Mouse (Mus musculus) intestine, embryonic 14.5 days (tissue): ENCODE measurements around the gene Gpr137b. TPM values are rescaled to one million over a fixed set of nuclear protein-coding genes. Genes with fewer than 3 reads are reported as not detected.
"Not testable (repeated sequence)": the region's sequence is repeated elsewhere in the genome, so short reads cannot be mapped to it uniquely, and the experiment has no call there.

Experiments
- ATAC-seq: fragments of 200-750 bp; cut with Nextera tagmentation; replicated peaks from 2 replicates; pipeline ENCODE4 v1.8.0; 2017; ENCODE audit warnings: low read depth, moderate number of reproducible peaks, moderate TSS enrichment, moderate library complexity; ENCODE audit not compliant: low FRiP score, low TSS enrichment
- DNase-seq: peaks from one replicate; pipeline ENCODE4 v3.0.0-alpha.2; 2018; ENCODE audit warnings: low spot score
- H3K27ac ChIP-seq: fragments of 300-500 bp; sonication (generic); 2 replicates; pipeline ENCODE4 v1.5.1; 2014; ENCODE audit warnings: low read depth, mild to moderate bottlenecking, control low read depth
- H3K27me3 ChIP-seq: fragments of 300-500 bp; sonication (generic); replicated peaks from 2 replicates; pipeline ENCODE4 v1.6.1; 2014; ENCODE audit warnings: low read length, control low read depth; ENCODE audit not compliant: control insufficient read depth, insufficient read depth
- H3K36me3 ChIP-seq: fragments of 300-500 bp; sonication (generic); 2 replicates; pipeline ENCODE4 v1.6.1; 2014; ENCODE audit warnings: low read length, control low read depth; ENCODE audit not compliant: control insufficient read depth, insufficient read depth
- H3K4me1 ChIP-seq: fragments of 300-500 bp; sonication (generic); replicated peaks from 2 replicates; pipeline ENCODE4 v1.6.1; 2014; ENCODE audit warnings: low read length, control low read depth, mixed read lengths; ENCODE audit not compliant: control insufficient read depth, insufficient read depth
- H3K4me2 ChIP-seq: fragments of 300-500 bp; sonication (generic); 2 replicates; pipeline ENCODE4 v1.6.1; 2014; ENCODE audit warnings: low read length
- H3K4me3 ChIP-seq: fragments of 300-500 bp; sonication (generic); 2 replicates; pipeline ENCODE4 v1.5.1; 2014; ENCODE audit warnings: low read depth, low read length, control low read depth, mixed read lengths
- H3K9ac ChIP-seq: fragments of 300-500 bp; sonication (generic); 2 replicates; pipeline ENCODE4 v1.6.1; 2014; ENCODE audit warnings: mild to moderate bottlenecking, low read length
- H3K9me3 ChIP-seq: fragments of 300-500 bp; sonication (generic); 2 replicates; pipeline ENCODE4 v1.6.1; 2016; ENCODE audit warnings: low read length, control low read depth; ENCODE audit not compliant: control insufficient read depth
- WGBS: fragments of 180-500 bp; shearing (Covaris S2); extraction: QIAGEN DNeasy Blood & Tissue Kit; methylation state at CpG from one replicate; pipeline ENCODE4 v1.1.7; 2014; 5-methylcytosine and 5-hydroxymethylcytosine counted together
- polyA plus RNA-seq: library from polyadenylated mRNA; unstranded; fragments of >200 nt; fragmentation: Nextera tagmentation; extraction: Ambion mirVana; gene quantifications from 2 replicates; pipeline ENCODE4 v1.2.1, GENCODE M21; 2014

The Gpr137b gene
- polyA plus RNA-seq: 8.2 and 10.0 TPM in 2 replicates

DNA sequence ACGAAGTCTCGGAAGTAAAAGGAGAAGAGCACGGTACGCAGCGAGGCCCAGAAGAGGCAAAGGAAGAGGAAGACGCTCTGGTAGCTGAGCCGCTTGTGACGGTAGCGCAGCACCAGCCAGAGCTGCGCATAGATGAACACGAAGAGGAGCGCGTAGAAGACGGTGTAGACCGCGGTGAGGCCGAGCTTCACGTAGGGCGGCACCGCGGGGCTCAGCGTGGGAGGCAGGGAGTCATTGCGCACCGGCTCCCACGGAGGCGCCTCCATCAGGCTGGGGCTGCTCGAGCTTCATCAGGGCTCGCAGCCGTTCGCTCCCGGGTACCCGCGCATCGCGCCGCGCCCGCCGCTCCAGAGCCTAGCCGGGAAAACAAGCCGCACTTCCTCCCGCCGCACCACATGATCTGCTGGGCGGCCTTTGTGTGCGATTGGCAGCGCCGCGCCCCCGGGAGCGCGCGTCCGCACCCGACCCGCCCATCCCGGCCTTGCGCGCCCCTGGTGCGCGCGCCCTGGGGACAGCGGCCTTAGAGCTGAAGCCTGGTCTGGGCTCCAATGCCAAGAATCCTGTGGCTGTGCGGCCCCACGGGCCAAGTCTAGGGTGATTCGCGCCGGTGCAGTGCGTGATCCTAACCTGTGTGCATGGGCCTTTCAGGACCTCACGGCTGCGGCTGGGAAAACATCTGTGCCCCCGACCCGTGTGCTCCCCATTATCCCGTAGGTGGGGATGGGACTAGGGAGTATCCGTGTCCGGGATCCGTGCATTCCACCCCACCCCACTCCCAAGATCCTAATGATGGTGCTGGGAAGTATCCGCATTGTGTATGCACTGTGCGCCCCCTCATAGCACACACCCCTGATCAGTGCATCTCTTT is at the start of gene Gpr137b:
Gene Gpr137b, minus strand, starts transcription at position 787 of the 868 bp plus-strand sequence.
- not testable (repeated sequence) for H3K9ac ChIP-seq, H3K4me1 ChIP-seq, H3K27ac ChIP-seq, H3K27me3 ChIP-seq, H3K9me3 ChIP-seq, H3K36me3 ChIP-seq
- H3K4me3 ChIP-seq: peak within 1 kb of the TSS; percentile 25
- DNase-seq: peak; percentile 64
- ATAC-seq: peak; percentile 92
- WGBS: under 1% methylated on average over 52 of the region's 78 CpGs
- peak within 1 kb of the TSS; percentile 47 for H3K4me2 ChIP-seq

DNA sequence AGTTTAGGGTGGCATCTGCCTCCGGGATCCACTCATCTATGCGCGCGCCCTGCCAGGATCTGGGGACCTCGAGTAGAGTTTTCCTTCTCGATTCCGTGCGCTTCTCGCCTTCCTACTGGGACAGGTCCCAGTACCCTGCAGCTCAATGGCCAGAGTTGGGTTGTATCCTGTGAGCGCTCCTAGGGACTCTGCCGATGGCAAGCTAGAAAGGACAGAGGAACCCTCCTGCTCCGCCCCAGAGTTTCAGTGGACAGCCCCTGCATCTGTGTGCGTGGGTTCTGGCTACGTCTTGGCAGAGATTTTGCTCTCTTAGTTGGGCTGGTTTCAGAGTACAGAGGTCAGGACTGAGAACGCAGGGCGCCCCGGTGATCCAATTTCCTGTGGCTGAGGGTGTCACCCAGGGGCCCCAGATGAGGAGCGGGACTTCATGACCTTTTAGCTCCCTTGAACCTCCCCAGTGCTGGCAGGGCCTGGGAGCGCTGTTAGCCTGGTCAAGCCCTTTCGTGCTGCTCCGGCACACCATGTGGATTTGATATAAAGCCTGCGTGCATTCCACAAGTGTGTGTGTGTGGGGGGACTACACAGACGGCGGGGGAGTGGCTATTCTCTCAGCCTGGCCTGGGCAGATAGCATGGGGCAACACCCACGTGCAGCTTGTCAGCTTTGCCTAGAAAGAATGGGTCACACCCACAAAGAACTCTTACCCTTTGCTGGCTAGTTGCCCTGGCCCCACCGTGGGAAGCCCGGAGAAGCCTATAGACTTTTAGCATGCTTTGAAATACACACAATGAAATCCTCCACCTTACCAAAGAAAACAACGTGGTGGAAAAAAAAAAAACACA is 44.5 kb upstream of the Gpr137b start:
- H3K4me1 ChIP-seq, H3K9ac ChIP-seq, H3K27ac ChIP-seq, H3K9me3 ChIP-seq, H3K36me3 ChIP-seq, DNase-seq, H3K27me3 ChIP-seq: not testable (repeated sequence)
- peak overlapping the region; percentile 10 for H3K4me3 ChIP-seq
- H3K4me2 ChIP-seq: peak overlapping the region; percentile 36
- WGBS: under 1% methylated on average over 11 of the region's 28 CpGs
- peak; percentile 41 for ATAC-seq

DNA sequence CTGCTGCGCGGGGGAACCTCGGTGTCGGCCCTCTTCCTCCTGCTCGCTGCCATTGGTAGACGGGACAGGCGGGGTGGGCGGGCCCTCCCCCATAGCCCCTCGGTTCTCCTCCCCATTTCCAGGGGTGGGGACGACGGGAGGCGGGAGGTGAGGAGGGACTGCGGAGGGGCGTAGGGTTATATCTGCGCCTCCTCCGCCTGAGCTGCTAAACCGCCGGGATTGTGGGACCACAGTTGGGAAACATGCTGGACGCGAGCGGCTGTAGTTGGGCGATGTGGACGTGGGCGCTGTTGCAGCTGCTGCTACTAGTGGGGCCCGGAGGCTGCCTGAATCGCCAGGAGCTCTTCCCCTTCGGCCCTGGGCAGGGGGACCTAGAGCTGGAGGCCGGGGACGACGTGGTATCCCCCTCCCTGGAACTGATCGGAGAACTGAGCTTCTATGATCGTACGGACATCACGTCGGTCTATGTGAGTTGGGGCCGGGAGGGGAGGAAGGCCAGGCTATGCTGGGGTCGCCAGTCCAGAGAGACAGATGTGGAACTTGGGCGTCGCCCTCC is 43.7 kb upstream of the Gpr137b start, which contains the start of gene Nid1:
Gene Nid1, plus strand, starts transcription at position 92 of the 556 bp plus-strand sequence.
- H3K9ac ChIP-seq, H3K27me3 ChIP-seq, H3K27ac ChIP-seq, H3K36me3 ChIP-seq, H3K9me3 ChIP-seq, DNase-seq, H3K4me1 ChIP-seq: not testable (repeated sequence)
- Histone ChIP-seq H3K4me3 (peak within 1 kb of the TSS; percentile 16), H3K4me2 (peak within 1 kb of the TSS; percentile 36)
- 0% methylated on average over 22 of the region's 39 CpGs for WGBS
- ATAC-seq: peak; percentile 80

DNA sequence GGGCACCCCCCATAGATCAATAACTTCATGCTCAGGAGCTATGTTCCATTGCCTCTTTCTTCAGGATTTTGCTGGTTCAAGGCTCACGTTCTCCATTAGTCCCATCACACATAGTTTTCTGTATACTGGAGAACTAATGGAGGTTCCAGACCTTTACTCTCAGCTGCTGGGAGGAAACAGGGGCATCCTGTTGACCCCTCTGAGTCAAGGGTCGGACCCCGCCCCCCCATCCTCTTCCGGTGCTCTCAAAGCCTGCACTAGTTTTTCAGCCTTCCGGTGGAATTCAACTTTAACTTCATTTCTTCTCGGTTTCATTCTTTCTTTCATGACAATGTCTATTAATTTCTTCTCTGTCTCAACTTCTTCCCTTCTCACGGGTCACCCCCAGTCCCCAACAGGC is 42.3 kb upstream of the Gpr137b start:
- H3K36me3 ChIP-seq, H3K4me1 ChIP-seq, H3K9ac ChIP-seq, H3K4me2 ChIP-seq, H3K9me3 ChIP-seq, ATAC-seq, DNase-seq, H3K4me3 ChIP-seq, H3K27me3 ChIP-seq, H3K27ac ChIP-seq: not testable (repeated sequence)
- 66% methylated on average over 4 of the region's 7 CpGs for WGBS

DNA sequence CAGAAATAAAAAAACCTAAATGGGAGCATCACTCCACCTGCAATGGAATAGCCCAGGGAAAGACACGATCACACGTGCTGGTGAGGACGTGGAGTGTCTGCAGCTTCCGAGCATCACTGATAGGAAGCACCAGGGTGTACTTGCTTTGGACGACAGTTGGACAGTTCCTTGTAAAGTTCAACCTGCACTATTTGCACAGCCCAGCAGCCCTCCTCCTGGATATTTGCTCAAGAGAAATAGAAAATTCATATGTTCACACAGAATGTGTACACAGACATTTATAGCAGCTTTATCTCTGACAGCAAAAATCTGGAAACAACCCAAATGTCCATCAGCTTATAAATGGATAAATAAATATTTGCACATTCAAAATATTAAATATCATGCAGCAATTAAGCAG is 29.5 kb upstream of the Gpr137b start:
- not testable (repeated sequence) for ATAC-seq, H3K9me3 ChIP-seq, H3K4me3 ChIP-seq, H3K9ac ChIP-seq, H3K4me1 ChIP-seq, DNase-seq, H3K4me2 ChIP-seq, H3K27ac ChIP-seq, H3K27me3 ChIP-seq, H3K36me3 ChIP-seq
- 31% methylated on average over 1 of the region's 5 CpGs for WGBS

DNA sequence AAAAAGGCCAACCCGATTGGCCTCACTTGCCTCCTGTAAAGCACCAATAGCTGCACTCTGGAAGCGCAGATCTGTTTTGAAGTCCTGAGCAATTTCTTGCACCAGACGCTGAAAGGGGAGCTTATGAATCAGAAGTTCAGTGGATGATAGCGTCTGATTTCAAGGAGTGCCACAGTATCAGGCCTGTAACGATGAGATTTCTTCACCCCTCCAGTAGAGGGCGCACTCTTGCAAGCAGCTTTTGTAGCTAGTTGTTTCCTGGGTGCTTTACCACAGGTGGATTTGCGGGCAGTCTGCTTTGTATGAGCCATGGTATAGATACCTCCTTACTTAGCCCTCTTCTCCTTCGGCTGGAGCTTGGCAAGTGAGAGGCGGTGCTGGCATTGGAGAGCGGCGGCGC is 25.0 kb upstream of the Gpr137b start:
- ATAC-seq, H3K27me3 ChIP-seq, H3K4me3 ChIP-seq, H3K4me1 ChIP-seq, H3K27ac ChIP-seq, H3K36me3 ChIP-seq, H3K9me3 ChIP-seq, H3K4me2 ChIP-seq, DNase-seq, H3K9ac ChIP-seq: not testable (repeated sequence)
- 92% methylated on average over 6 of the region's 12 CpGs for WGBS

DNA sequence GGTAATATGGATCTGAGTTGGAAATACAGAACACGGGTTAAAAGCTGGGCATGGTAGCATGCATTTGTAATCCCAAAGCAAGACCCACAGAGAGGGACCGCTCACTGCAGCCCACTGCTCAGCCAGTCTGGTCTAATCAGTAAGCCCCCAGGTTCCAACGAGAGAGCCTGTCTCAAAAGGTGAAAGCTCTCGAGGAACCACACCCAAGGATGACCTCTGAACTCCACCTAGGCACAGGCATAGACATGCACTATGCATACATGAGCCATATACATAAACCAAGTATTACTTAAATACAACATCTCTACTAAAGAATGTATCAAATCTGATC is 22.2 kb upstream of the Gpr137b start:
- H3K27ac ChIP-seq, H3K27me3 ChIP-seq, H3K4me1 ChIP-seq, H3K36me3 ChIP-seq, H3K4me2 ChIP-seq, DNase-seq, H3K9ac ChIP-seq, H3K9me3 ChIP-seq, H3K4me3 ChIP-seq: not testable (repeated sequence)
- WGBS: 65% methylated on average over 1 of the region's 4 CpGs
- peak; percentile 32 for ATAC-seq

DNA sequence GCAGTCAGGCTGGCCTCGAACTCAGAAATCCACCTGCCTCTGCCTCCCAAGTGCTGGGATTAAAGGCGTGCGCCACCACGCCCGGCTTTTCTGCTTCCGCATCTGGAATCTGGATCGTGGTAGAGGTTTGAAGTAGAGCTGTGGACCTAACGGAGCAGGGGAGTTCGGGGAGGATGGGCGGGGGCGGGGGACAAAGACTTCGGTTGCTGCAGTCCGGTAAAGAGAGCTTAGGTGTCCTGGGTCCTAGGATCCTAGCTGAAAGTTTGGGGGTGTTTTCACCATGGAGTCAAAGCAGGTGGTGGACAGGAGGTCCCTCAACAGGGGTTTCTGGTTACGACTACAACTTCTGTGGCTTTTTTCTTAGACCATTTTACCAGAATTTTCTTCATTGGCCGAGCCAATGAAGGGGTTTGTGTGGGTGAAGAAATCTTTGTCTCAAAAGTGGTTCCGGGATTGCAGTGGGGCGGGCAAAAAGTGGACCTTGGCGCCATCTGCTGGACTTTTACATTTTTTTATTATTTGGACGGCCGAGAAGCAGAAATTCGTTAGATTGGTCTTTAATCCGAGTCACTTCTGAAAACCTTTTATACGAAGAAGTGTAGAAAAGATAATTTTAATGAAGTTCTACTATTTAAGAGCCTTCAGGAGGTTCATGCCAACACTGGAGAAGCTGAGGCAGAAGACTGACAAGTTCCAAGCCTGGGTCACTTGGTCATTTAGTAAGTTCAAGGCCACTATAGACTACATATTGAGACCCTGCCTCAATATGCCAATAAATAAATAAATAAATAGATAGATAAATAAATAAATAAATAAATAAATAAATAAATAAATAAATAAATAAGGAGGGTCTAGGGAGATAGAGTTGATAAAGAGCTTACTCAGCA is 21.5 kb upstream of the Gpr137b start:
- WGBS: 36% methylated on average over 22 of the region's 23 CpGs

More for the DNA sequence above, 21.5 kb upstream of the Gpr137b start:
- not testable (repeated sequence) for H3K27me3 ChIP-seq, H3K27ac ChIP-seq, H3K9me3 ChIP-seq, H3K4me1 ChIP-seq, H3K36me3 ChIP-seq, H3K9ac ChIP-seq, H3K4me3 ChIP-seq
- 0 out of 2 replicates have a peak overlapping the region, but pooled peaks have one; percentile 20 for H3K4me2 ChIP-seq
- ATAC-seq (peak; percentile 75), DNase-seq (peak; percentile 74)
